Mouse (Mus musculus): ENCODE data around the gene Trim67. TPM values are rescaled to one million over a fixed set of nuclear protein-coding genes. Genes with fewer than 3 reads are reported as not detected.

Trim67 gene
- polyA plus RNA-seq, 1 experiment from 2014 or later: 0.64 TPM

- WGBS: 77% methylated on average over 8 of the region's 8 CpGs
- H3K36me3 ChIP-seq: no peaks in the 10 kb centered on the region
- no peak for ATAC-seq
- H3K9ac ChIP-seq: no peak overlapping the region
- no peak overlapping the region for H3K27ac ChIP-seq
- H3K4me1 ChIP-seq (replicated peaks): peaks cover 28% of the 10 kb centered on the region
- H3K4me2 ChIP-seq (replicated peaks): no peak overlapping the region
- H3K4me3 ChIP-seq (replicated peaks): no peak overlapping the region
- peaks cover 61% of the 10 kb centered on the region for H3K27me3 ChIP-seq (replicated peaks)
- H3K9me3 ChIP-seq: no peaks in the 10 kb centered on the region
Measured at GRCm38 (mm10) chr8:124795781-124796488, 3.0 kb downstream of the Trim67 start.

- ATAC-seq: no peak
- WGBS: 20% methylated on average over 11 of the region's 11 CpGs
Measured at GRCm38 (mm10) chr8:124800542-124800941, 7.7 kb downstream of the Trim67 start.

GRCm38 (mm10) chr8:124803824-124804702 lies 11.2 kb downstream of the Trim67 start:
- H3K4me2 ChIP-seq (replicated peaks): no peak overlapping the region
- no peaks in the 10 kb centered on the region for H3K36me3 ChIP-seq

More at GRCm38 (mm10) chr8:124800542-124800941, 7.7 kb downstream of the Trim67 start:
- Histone ChIP-seq H3K27ac (no peak overlapping the region), H3K36me3 (no peaks in the 10 kb centered on the region), H3K9me3 (no peaks in the 10 kb centered on the region), H3K4me1 (replicated peaks) (no peaks in the 10 kb centered on the region), H3K4me2 (replicated peaks) (no peak overlapping the region), H3K27me3 (replicated peaks) (peaks cover 16% of the 10 kb centered on the region), H3K4me3 (replicated peaks) (no peak overlapping the region), H3K9ac (no peak overlapping the region)

GRCm38 (mm10) chr8:124805990-124806389 lies 13.1 kb downstream of the Trim67 start:
- Histone ChIP-seq H3K4me1 (replicated peaks) (no peaks in the 10 kb centered on the region), H3K27ac (no peak overlapping the region), H3K36me3 (no peaks in the 10 kb centered on the region), H3K9me3 (no peaks in the 10 kb centered on the region), H3K9ac (no peak overlapping the region), H3K27me3 (replicated peaks) (no peaks in the 10 kb centered on the region), H3K4me2 (replicated peaks) (no peak overlapping the region), H3K4me3 (replicated peaks) (no peak overlapping the region)
- WGBS: 88% methylated on average over 4 of the region's 4 CpGs
- no peak for ATAC-seq

More at GRCm38 (mm10) chr8:124803824-124804702, 11.2 kb downstream of the Trim67 start:
- Histone ChIP-seq H3K4me3 (replicated peaks) (no peak overlapping the region), H3K4me1 (replicated peaks) (no peaks in the 10 kb centered on the region), H3K27me3 (replicated peaks) (no peaks in the 10 kb centered on the region), H3K9me3 (no peaks in the 10 kb centered on the region), H3K27ac (no peak overlapping the region), H3K9ac (no peak overlapping the region)
- WGBS: 64% methylated on average over 12 of the region's 12 CpGs
- no peak for ATAC-seq

- Histone ChIP-seq H3K36me3 (no peaks in the 10 kb centered on the region), H3K9ac (no peak overlapping the region), H3K4me3 (replicated peaks) (no peak overlapping the region), H3K27ac (no peak overlapping the region), H3K27me3 (replicated peaks) (no peaks in the 10 kb centered on the region), H3K4me2 (replicated peaks) (no peak overlapping the region), H3K4me1 (replicated peaks) (no peaks in the 10 kb centered on the region), H3K9me3 (no peaks in the 10 kb centered on the region)
- no peak for ATAC-seq
- WGBS: 63% methylated on average over 2 of the region's 2 CpGs
Measured at GRCm38 (mm10) chr8:124809419-124809818, 16.5 kb downstream of the Trim67 start.

GRCm38 (mm10) chr8:124810056-124810610 lies 17.2 kb downstream of the Trim67 start:
- 62% methylated on average over 5 of the region's 5 CpGs for WGBS
- no peaks in the 10 kb centered on the region for H3K27me3 ChIP-seq (replicated peaks)
- no peak overlapping the region for H3K9ac ChIP-seq
- H3K4me2 ChIP-seq (replicated peaks): no peak overlapping the region
- H3K4me1 ChIP-seq (replicated peaks): no peaks in the 10 kb centered on the region
- no peak overlapping the region for H3K4me3 ChIP-seq (replicated peaks)
- ATAC-seq: no peak
- H3K27ac ChIP-seq: no peak overlapping the region
- H3K9me3 ChIP-seq: no peaks in the 10 kb centered on the region
- no peaks in the 10 kb centered on the region for H3K36me3 ChIP-seq

GRCm38 (mm10) chr8:124810689-124811394 lies 17.9 kb downstream of the Trim67 start:
- H3K36me3 ChIP-seq: no peaks in the 10 kb centered on the region
- H3K9ac ChIP-seq: no peak overlapping the region
- no peak overlapping the region for H3K4me3 ChIP-seq (replicated peaks)
- H3K27ac ChIP-seq: no peak overlapping the region
- no peaks in the 10 kb centered on the region for H3K4me1 ChIP-seq (replicated peaks)
- no peaks in the 10 kb centered on the region for H3K27me3 ChIP-seq (replicated peaks)
- no peaks in the 10 kb centered on the region for H3K9me3 ChIP-seq
- H3K4me2 ChIP-seq (replicated peaks): no peak overlapping the region
- WGBS: 49% methylated on average over 9 of the region's 9 CpGs
- ATAC-seq: no peak

- ATAC-seq: no peak
- no peaks in the 10 kb centered on the region for H3K36me3 ChIP-seq
- H3K4me2 ChIP-seq (replicated peaks): no peak overlapping the region
- no peak overlapping the region for H3K4me3 ChIP-seq (replicated peaks)
- H3K9ac ChIP-seq: no peak overlapping the region
- no peaks in the 10 kb centered on the region for H3K4me1 ChIP-seq (replicated peaks)
- H3K9me3 ChIP-seq: no peaks in the 10 kb centered on the region
- WGBS: 78% methylated on average over 4 of the region's 4 CpGs
- no peak overlapping the region for H3K27ac ChIP-seq
- no peaks in the 10 kb centered on the region for H3K27me3 ChIP-seq (replicated peaks)
Measured at GRCm38 (mm10) chr8:124813326-124813725, 20.4 kb downstream of the Trim67 start.

GRCm38 (mm10) chr8:124815870-124816269 lies 23.0 kb downstream of the Trim67 start:
- WGBS: 88% methylated on average over 12 of the region's 12 CpGs
- Histone ChIP-seq H3K9ac (no peak overlapping the region), H3K4me2 (replicated peaks) (no peak overlapping the region), H3K36me3 (no peaks in the 10 kb centered on the region), H3K27me3 (replicated peaks) (no peaks in the 10 kb centered on the region), H3K4me1 (replicated peaks) (no peaks in the 10 kb centered on the region), H3K4me3 (replicated peaks) (no peak overlapping the region), H3K9me3 (no peaks in the 10 kb centered on the region), H3K27ac (no peak overlapping the region)
- ATAC-seq: no peak

GRCm38 (mm10) chr8:124816866-124817265 lies 24.0 kb downstream of the Trim67 start:
- Histone ChIP-seq H3K9ac (no peak overlapping the region), H3K36me3 (no peaks in the 10 kb centered on the region), H3K9me3 (no peaks in the 10 kb centered on the region), H3K27me3 (replicated peaks) (no peaks in the 10 kb centered on the region), H3K4me2 (replicated peaks) (no peak overlapping the region), H3K27ac (no peak overlapping the region), H3K4me1 (replicated peaks) (no peaks in the 10 kb centered on the region), H3K4me3 (replicated peaks) (no peak overlapping the region)
- no peak for ATAC-seq
- WGBS: 87% methylated on average over 11 of the region's 11 CpGs

- H3K36me3 ChIP-seq: no peaks in the 10 kb centered on the region
- no peak for ATAC-seq
- no peak overlapping the region for H3K4me2 ChIP-seq (replicated peaks)
- no peaks in the 10 kb centered on the region for H3K27me3 ChIP-seq (replicated peaks)
- no peaks in the 10 kb centered on the region for H3K9me3 ChIP-seq
- no peak overlapping the region for H3K27ac ChIP-seq
- WGBS: 91% methylated on average over 3 of the region's 3 CpGs
- H3K4me1 ChIP-seq (replicated peaks): no peaks in the 10 kb centered on the region
- no peak overlapping the region for H3K9ac ChIP-seq
- H3K4me3 ChIP-seq (replicated peaks): no peak overlapping the region
Measured at GRCm38 (mm10) chr8:124817361-124817760, 24.5 kb downstream of the Trim67 start.

GRCm38 (mm10) chr8:124819612-124820115 lies 26.8 kb downstream of the Trim67 start:
- no peak for ATAC-seq
- H3K27ac ChIP-seq: no peak overlapping the region
- 57% methylated on average over 6 of the region's 6 CpGs for WGBS
- no peak overlapping the region for H3K4me2 ChIP-seq (replicated peaks)
- no peaks in the 10 kb centered on the region for H3K36me3 ChIP-seq
- no peak overlapping the region for H3K4me3 ChIP-seq (replicated peaks)
- no peaks in the 10 kb centered on the region for H3K27me3 ChIP-seq (replicated peaks)
- H3K9ac ChIP-seq: no peak overlapping the region
- no peaks in the 10 kb centered on the region for H3K9me3 ChIP-seq
- no peaks in the 10 kb centered on the region for H3K4me1 ChIP-seq (replicated peaks)

Measured in intestine, embryonic 15.5 days (tissue).